Mouse (Mus musculus): ENCODE data around the gene Atp1b2.

Gene Atp1b2

GRCm38 (mm10) chr11:69608525-69608924, 2.8 kb upstream of the Atp1b2 start:
- no peak for DNase-seq (ENCODE audit: low spot score)

DNA sequence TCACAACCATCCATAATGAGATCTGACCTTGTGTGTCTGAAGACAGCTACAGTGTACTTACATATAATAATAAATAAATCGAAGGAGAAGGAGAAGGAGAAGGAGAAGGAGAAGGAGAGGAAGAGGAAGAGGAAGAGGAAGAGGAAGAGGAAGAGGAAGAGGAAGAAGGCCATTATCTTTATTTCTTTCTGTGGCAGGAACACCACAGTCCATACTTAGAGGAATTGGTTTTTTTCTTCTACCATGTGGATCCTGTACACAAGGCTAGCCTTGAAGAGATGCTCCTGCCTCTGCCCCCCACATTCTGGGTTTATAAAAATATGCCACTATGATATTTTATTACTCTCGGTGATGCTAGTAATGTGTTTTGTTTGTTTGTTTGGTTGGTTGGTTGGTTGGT, 1.1 kb upstream of the Atp1b2 start:
- DNase-seq (ENCODE audit: low spot score), result no peak

- no peak for DNase-seq (ENCODE audit: low spot score)
Observed at GRCm38 (mm10) chr11:69606491-69606795, 701 bp upstream of the Atp1b2 start.

DNA sequence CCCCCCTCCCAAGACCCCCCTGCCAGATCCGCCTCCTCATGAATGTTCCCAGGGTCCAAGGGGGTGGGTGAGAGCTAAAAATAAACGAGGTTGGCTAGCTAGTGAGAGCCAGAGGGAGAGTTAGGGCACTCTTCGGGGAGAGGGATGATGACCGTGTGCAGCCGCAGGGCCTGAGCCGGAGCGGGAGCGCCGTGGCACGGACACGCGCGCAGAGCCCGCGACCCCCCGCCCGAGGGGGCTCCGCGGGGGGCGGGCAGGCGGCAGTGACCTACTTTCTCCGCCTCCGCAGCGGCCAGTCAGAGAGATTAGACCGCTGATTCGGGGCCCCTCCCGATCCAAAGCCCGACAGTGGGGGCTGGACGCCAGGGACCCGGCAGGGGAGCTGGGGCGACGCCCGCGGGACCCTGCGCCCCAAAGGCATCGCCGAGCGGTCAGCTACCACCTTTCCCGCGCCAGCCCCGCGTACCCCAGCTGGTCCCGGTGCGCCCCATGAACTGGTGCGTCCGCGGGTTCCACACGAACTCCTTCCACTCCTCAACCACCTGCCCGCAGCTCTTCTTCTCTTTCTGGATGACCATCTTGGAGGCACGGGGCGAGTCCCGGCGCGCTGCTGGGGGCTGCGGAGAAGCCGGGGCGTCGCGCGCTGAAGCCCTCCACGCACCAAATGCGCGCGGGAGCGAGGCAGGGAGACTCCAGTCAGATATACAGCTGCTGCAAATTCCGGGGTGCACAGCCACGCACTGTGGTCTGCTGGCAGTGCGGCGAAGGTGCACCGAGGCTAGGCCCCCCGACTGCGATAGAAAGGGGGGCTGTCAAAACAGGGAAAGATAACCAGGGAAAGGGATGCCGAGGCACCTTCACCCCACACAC, 712 bp downstream of the Atp1b2 start:
- no peak for DNase-seq (ENCODE audit: low spot score)

DNA sequence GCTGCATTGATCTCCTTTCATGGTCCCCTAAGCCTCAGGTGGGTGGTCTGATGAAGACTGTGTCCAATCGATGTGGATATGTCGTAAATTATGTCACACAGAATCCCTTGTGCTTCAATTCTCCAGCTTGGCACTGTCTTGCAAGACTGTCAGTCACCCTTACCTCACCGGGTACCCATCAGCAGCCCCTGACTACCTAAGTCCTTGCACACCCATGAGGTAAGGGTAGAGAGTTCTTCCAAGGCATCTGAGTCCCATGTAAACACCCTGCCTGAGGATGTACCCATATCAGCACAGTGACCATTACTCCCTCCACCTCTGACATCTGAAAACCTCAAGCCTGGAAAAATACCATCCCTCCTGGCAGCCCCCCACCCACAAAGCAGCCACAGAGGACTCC, 1.4 kb downstream of the Atp1b2 start:
- DNase-seq (ENCODE audit: low spot score), result no peak

DNA sequence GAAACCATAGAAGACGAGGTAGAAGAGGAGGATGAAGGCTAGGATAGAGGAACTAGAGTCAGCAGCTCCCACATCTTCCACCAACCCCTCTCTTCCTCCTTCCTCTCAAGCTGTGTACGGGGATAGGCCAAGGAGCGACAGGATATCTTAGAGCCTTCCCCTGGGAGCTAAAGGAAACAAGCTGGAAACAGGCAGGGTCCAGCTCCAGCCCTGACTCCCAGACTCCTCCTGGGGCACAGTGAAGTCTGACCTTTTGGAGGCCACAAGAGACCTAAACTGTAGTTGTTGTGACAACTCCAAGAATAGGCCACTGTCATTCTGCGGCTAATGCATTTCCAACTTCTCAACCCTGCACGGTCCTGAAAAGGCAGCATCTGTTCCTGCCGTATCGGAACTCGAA, 2.2 kb downstream of the Atp1b2 start:
- no peak for DNase-seq (ENCODE audit: low spot score)

- DNase-seq (ENCODE audit: low spot score), result peak; percentile 74
Observed at GRCm38 (mm10) chr11:69601768-69602167, 4.0 kb downstream of the Atp1b2 start.

GRCm38 (mm10) chr11:69600098-69600497, 5.6 kb downstream of the Atp1b2 start:
- peak; percentile 85 for DNase-seq (ENCODE audit: low spot score)

DNA sequence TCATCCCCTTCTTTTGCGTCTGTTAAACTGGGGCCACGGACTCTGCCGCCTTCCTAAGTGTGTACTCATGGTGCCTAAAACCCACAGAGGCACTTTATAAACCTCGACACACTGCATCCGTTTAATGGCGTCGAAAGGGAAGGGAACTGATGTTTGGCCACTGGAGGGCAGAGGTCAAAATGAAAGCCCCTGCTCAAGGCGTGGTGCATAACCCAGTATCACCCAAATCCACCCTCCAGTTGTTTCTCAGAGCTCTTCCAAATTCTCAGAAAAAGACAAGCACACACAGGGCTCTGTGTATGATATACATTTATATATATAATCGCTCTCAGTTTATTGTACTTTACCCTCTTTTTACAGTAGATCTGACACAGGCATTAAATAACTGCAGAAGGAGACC, 6.3 kb downstream of the Atp1b2 start:
- no peak for DNase-seq (ENCODE audit: low spot score)

DNA sequence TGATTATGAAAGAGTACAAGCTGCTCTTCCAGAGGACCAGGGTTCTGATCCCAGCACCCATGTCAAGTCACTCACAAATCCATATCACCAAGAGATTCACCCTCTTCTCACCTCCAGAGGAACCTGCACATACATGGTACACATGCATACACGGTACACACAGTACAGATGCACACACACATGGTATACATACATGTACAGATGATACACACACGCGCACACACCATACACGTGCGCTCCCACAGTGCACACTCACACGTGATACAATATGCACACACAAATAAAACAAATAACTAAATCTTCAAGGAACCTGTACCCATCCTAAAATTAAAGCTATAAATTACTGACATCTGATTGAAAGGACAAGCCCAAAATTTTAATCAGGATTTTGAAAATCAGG, 10.9 kb downstream of the Atp1b2 start:
- no peak for DNase-seq (ENCODE audit: low spot score)

DNA sequence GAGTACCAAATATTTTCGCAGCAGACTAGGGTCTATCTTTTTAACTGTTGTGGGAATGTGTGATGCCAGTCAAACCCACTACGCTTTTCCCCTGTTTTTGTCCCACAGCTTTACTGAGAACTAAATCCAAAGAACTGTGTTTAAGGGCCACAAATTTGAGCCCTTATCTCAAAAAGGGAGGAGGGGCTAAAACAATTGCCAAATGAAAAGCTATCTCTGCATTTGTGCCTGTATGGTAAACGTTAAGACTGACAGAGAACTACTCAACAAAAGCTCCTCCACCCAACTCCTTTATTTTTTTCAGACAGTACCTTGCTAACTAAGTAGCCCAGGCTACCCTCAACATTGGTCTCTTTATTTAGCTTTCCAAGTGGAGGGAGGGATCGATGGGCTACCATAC, 12.9 kb downstream of the Atp1b2 start:
- no peak for DNase-seq (ENCODE audit: low spot score)

DNA sequence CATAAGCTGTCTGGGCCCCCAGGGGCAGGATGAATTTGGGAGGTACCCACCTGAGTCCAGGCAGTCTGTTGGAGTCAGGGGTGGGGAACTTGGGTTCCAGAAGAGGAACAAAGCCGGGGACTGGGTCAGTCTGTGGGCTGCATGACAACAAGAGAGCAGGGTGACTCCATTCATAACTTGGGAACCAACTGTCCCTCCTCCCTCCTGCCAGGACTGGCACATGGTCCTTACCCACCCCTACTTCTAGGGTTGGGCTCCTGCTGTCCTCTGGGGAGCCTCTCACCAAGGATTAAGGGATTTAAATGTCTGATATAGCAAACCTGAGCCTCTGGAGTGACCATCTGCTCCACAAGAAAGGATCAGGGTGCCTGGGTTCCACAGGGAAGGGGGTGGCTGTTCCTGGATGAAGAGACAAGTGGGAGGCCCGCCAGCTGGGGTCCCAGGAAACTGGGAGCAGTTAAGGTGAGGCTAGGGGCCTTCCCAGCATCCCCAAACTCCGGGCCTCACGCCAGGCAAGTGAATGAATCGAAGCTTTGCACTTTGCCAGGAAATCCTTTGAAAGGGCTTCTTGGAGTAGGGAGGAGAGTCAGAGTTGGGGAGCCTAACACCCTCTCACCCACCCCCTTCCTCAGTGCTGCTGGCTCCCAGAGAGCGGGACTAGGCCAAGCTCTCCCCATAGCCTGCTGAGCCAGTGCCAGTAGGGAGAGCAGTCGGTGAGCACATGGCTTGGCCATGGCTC, 13.7 kb downstream of the Atp1b2 start:
- DNase-seq (ENCODE audit: low spot score), result no peak

DNA sequence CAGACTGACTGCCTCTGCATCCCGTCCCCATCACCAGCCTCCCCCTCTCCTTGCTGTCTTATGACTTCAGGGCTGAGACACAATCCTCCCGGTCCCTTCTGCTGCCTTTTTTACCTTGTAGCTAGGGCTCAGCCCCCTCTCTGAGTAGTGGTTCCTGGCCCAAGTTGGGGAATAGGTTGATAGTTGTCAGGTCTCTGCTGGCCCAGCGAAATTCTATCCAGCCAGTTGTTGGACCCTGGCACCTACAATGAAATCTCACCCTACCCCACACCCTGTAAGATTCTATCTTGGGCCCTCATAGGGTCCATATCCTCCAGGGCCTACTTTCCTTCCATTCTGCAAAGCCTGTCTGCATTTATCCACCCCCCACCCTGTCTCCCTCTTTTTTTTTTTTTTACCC, 14.3 kb downstream of the Atp1b2 start:
- no peak for DNase-seq (ENCODE audit: low spot score)

DNA sequence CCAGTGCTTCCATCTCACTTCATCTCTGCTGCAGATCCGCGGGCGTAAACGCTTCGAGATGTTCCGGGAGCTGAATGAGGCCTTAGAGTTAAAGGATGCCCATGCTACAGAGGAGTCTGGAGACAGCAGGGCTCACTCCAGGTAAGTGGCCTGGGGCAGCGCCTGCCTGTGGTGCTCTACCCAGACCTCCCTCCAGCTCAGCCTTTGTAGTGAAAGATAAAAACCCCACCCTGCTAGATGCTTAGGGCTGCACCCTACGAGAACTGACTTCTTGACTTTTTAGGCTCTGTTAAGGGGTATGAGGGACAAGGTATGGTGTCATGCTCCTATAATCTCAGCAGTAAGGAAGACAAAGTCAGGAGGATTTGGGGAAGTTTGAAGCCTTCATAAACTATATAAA, 15.1 kb downstream of the Atp1b2 start:
- DNase-seq (ENCODE audit: low spot score), result no peak

DNA sequence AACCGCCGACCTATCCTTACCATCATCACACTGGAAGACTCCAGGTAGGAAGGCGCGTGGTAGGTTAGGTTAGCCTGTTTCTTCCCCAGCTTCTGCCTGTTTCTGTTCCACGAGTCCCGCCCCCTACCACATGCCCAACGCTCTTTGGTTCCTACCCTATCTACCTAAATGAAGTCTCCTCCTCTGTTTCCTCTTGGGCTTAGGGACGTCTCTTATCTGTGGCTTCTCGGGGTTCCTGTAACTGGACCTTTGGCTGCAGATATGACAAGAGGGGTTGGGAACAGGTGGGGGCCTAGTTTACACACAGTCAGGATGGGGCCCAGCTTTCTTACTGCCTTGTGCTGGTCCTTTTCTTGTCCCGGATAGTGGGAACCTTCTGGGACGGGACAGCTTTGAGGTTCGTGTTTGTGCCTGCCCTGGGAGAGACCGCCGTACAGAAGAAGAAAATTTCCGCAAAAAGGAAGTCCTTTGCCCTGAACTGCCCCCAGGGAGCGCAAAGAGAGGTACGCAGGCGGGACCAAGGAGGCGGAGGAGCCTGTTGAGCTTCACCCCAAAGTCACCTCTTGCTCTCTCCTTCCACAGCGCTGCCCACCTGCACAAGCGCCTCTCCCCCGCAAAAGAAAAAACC, 16.4 kb downstream of the Atp1b2 start:
- no peak for DNase-seq (ENCODE audit: low spot score)

- DNase-seq (ENCODE audit: low spot score), result no peak
Observed at GRCm38 (mm10) chr11:69585718-69586325, 19.9 kb downstream of the Atp1b2 start.

GRCm38 (mm10) chr11:69584937-69585336, 20.8 kb downstream of the Atp1b2 start:
- DNase-seq (ENCODE audit: low spot score), result no peak

- no peak for DNase-seq (ENCODE audit: low spot score)
Observed at GRCm38 (mm10) chr11:69584008-69584407, 21.7 kb downstream of the Atp1b2 start.

- DNase-seq (ENCODE audit: low spot score), result no peak
Observed at GRCm38 (mm10) chr11:69582230-69582805, 23.4 kb downstream of the Atp1b2 start.

DNA sequence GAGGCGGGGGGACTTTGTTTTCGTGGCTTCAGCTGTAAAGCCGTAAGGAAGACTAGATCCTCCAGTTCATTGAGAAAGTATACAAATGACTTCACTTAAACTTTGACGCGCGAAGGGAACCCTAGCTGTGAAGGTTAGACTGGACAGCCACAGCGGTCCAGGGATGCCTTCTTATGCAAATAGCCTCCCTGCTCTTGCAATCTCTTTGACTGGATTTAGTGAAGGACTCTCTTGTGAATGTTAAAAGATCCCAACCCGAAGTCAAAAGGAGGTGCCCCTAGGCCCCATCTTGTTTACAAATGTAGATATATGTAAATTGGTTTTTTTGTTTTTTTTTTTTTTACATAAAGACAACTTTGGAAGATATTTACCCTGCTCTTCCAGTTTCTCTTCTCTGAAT, 23.9 kb downstream of the Atp1b2 start:
- DNase-seq (ENCODE audit: low spot score), result no peak

DNA sequence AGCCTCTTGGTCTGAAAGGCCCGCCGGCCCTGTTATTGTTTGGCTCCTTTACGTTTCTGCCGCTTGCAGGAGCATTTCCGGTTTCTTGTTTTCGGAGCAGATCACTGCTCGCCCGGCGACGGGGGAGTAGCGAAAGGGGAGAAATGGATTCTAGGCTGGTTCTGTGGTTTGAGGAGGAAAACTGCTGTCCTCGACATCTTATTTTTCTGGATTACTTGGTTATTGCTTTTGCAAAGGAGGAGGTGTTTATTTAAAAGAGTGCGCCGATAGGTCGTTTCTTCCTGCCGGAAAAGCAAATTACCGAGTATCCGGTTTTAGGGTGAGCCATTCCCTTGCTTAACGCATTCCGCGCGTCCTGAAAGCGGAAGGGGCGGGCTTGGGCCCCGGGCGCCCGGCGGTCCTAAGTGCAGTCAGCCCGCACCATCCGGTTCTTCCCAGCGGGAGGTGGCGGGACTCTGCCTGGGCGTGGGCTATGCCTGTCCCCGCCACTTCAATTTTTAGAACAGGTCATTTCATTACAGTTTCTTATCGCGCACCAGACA, 24.5 kb downstream of the Atp1b2 start:
- DNase-seq (ENCODE audit: low spot score), result peak; percentile 84

- no peak for DNase-seq (ENCODE audit: low spot score)
Observed at GRCm38 (mm10) chr11:69580572-69581146, 25.1 kb downstream of the Atp1b2 start.
